Mouse (Mus musculus) hindbrain, embryonic 16.5 days (tissue): ENCODE data around the gene Hk1. TPM values are rescaled to one million over a fixed set of nuclear protein-coding genes. Genes with fewer than 3 reads are reported as not detected.

Source experiments
- ATAC-seq: fragments of 200-750 bp; cut with Nextera tagmentation; 2 replicates; pipeline ENCODE4 v1.8.0; 2017; ENCODE audit warnings: moderate TSS enrichment, moderate library complexity
- H3K27ac ChIP-seq: fragments of 300-500 bp; sonication (generic); 2 replicates; pipeline ENCODE4 v1.5.1; 2014; ENCODE audit warnings: low read depth, mild to moderate bottlenecking, control low read depth, low read length, moderate library complexity
- H3K27me3 ChIP-seq: fragments of 300-500 bp; sonication (generic); replicated peaks from 2 replicates; pipeline ENCODE4 v1.6.1; 2014; ENCODE audit warnings: low read length; ENCODE audit not compliant: control insufficient read depth, insufficient read depth
- H3K36me3 ChIP-seq: fragments of 300-500 bp; sonication (generic); 2 replicates; pipeline ENCODE4 v1.6.1; 2014; ENCODE audit warnings: mild to moderate bottlenecking, low read length, moderate library complexity, mixed read lengths; ENCODE audit not compliant: control insufficient read depth, insufficient read depth
- H3K4me1 ChIP-seq: fragments of 300-500 bp; sonication (generic); 2 replicates; pipeline ENCODE4 v1.6.1; 2014; ENCODE audit warnings: low read depth, low read length; ENCODE audit not compliant: control insufficient read depth, insufficient read depth
- H3K4me2 ChIP-seq: fragments of 300-500 bp; sonication (generic); 2 replicates; pipeline ENCODE4 v1.6.1; 2014; ENCODE audit warnings: mild to moderate bottlenecking, low read length, control low read depth, moderate library complexity
- H3K4me3 ChIP-seq: fragments of 300-500 bp; sonication (generic); 2 replicates; pipeline ENCODE4 v1.5.1; 2014; ENCODE audit warnings: mild to moderate bottlenecking, low read length, control low read depth, moderate library complexity
- H3K9ac ChIP-seq: fragments of 300-500 bp; sonication (generic); 2 replicates; pipeline ENCODE4 v1.6.1; 2014; ENCODE audit warnings: low read depth, mild to moderate bottlenecking, control low read depth, low read length, moderate library complexity
- H3K9me3 ChIP-seq: fragments of 300-500 bp; sonication (generic); 2 replicates; pipeline ENCODE4 v1.6.1; 2014; ENCODE audit warnings: mild to moderate bottlenecking, low read length, moderate library complexity; ENCODE audit not compliant: control insufficient read depth
- WGBS: fragments of 180-500 bp; shearing (Covaris S2); extraction: QIAGEN DNeasy Blood & Tissue Kit; methylation state at CpG from one replicate; pipeline ENCODE4 v1.1.7; 2014; 5-methylcytosine and 5-hydroxymethylcytosine counted together
- polyA plus RNA-seq: library from polyadenylated mRNA; unstranded; fragments of >200 nt; fragmentation: Nextera tagmentation; extraction: Ambion mirVana; gene quantifications from 2 replicates; pipeline ENCODE4 v1.2.1, GENCODE M21; 2015

Gene Hk1
- polyA plus RNA-seq, 1 experiment from 2014 or later, result 164 TPM

DNA sequence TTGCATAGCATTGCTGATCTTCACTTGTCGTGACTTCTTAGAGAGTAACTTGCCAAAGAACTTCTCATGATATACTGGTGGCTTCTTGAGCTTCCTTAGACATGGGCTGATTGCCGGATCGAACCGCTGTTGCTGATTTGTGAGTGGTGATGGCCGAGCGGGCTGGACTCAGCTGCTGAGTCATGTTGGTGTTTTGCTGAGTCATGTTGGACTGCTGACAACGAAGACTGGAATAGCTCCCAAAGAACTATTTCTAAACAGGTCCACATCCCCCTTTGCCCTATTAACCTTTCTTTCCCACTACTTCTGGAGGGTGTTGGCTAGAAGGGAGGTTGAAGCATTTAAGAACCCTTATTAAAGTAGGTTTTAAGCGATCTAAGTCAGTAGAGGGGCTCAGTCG is 135.6 kb downstream of the Hk1 start:
- Histone ChIP-seq H3K4me1 (no peaks in the 10 kb centered on the region; the same call in 1 of the 2 replicates), H3K4me3 (no peak overlapping the region), H3K27me3 (no peaks in the 10 kb centered on the region; the same call in 1 of the 2 replicates), H3K9ac (no peak overlapping the region), H3K9me3 (no peaks in the 10 kb centered on the region), H3K4me2 (no peak overlapping the region), H3K36me3 (no peaks in the 10 kb centered on the region), H3K27ac (no peak overlapping the region)
- WGBS, result 94% methylated on average over 9 of the region's 9 CpGs
- no peak for ATAC-seq

GRCm38 (mm10) chr10:62242896-62243295 is 136.8 kb downstream of the Hk1 start:
- no peaks in the 10 kb centered on the region for H3K9me3 ChIP-seq
- 53% methylated on average over 13 of the region's 13 CpGs for WGBS
- H3K9ac ChIP-seq, result no peak overlapping the region
- H3K27ac ChIP-seq, result no peak overlapping the region
- 0 out of 2 replicates have a peak, but pooled peaks have one; percentile 40 for ATAC-seq
- no peak overlapping the region for H3K4me3 ChIP-seq
- no peaks in the 10 kb centered on the region; the same call in 1 of the 2 replicates for H3K4me1 ChIP-seq
- no peaks in the 10 kb centered on the region; the same call in 1 of the 2 replicates for H3K27me3 ChIP-seq
- H3K4me2 ChIP-seq, result no peak overlapping the region
- H3K36me3 ChIP-seq, result no peaks in the 10 kb centered on the region

GRCm38 (mm10) chr10:62242358-62242757 is 137.3 kb downstream of the Hk1 start:
- WGBS, result 81% methylated on average over 10 of the region's 10 CpGs
- Histone ChIP-seq H3K27me3 (no peaks in the 10 kb centered on the region; the same call in 1 of the 2 replicates), H3K9ac (no peak overlapping the region), H3K36me3 (no peaks in the 10 kb centered on the region), H3K9me3 (no peaks in the 10 kb centered on the region), H3K4me3 (no peak overlapping the region), H3K4me2 (no peak overlapping the region), H3K27ac (no peak overlapping the region), H3K4me1 (no peaks in the 10 kb centered on the region; the same call in 1 of the 2 replicates)
- no peak for ATAC-seq

GRCm38 (mm10) chr10:62239270-62239669 is 140.4 kb downstream of the Hk1 start:
- no peaks in the 10 kb centered on the region for H3K9me3 ChIP-seq
- no peak overlapping the region for H3K4me2 ChIP-seq
- ATAC-seq, result no peak
- no peaks in the 10 kb centered on the region; the same call in 1 of the 2 replicates for H3K27me3 ChIP-seq
- H3K27ac ChIP-seq, result no peak overlapping the region
- H3K4me3 ChIP-seq, result no peak overlapping the region
- no peaks in the 10 kb centered on the region for H3K36me3 ChIP-seq
- WGBS, result 47% methylated on average over 6 of the region's 6 CpGs
- H3K4me1 ChIP-seq, result no peaks in the 10 kb centered on the region
- H3K9ac ChIP-seq, result no peak overlapping the region

DNA sequence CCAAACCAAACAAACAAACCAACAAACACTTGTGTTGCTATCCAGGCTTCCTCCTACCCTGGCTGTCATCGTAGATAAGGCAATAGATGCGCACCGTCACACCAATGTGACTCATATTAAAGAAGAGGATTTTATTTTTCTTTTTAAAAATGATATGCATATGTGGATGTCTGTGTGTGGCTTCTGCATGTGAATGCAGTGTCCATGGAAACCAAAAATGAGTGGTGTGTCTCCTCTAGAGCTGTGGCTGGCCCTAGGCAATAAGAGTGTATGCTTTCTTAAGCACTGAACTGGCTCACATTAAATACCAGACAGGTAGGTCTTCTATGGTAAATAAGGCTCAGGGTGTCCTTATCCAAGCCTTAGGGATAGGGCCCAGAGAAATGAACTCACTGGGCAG is 141.0 kb downstream of the Hk1 start:
- Histone ChIP-seq H3K9me3 (no peaks in the 10 kb centered on the region), H3K9ac (no peak overlapping the region), H3K4me1 (no peaks in the 10 kb centered on the region), H3K4me2 (no peak overlapping the region), H3K4me3 (no peak overlapping the region), H3K36me3 (no peaks in the 10 kb centered on the region), H3K27ac (no peak overlapping the region), H3K27me3 (no peaks in the 10 kb centered on the region; the same call in 1 of the 2 replicates)
- 95% methylated on average over 3 of the region's 3 CpGs for WGBS
- ATAC-seq, result no peak

DNA sequence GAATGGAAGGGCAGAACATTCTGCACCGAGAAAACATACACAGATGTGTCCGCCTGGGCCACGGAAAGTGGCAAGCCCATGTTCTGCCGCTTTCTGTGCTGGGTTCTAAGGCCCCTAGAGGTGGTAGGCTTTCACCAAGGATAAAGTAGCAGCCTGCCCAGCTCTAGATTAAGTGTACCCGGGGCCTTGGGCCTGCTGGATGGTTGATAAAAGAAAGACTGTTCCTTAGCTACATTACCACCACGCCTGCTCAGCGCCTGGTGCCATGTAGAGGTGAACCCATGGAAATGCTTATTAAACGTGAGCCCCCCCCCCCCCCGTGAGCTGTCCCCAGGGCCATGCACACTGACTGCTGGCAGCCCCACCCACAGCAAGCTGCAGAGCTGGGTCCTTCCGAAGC is 142.5 kb downstream of the Hk1 start:
- H3K4me3 ChIP-seq, result no peak overlapping the region
- H3K27me3 ChIP-seq, result no peaks in the 10 kb centered on the region; the same call in 1 of the 2 replicates
- no peaks in the 10 kb centered on the region for H3K9me3 ChIP-seq
- H3K36me3 ChIP-seq, result no peaks in the 10 kb centered on the region
- H3K9ac ChIP-seq, result no peak overlapping the region
- 90% methylated on average over 8 of the region's 10 CpGs for WGBS
- H3K27ac ChIP-seq, result no peak overlapping the region
- H3K4me2 ChIP-seq, result no peak overlapping the region
- H3K4me1 ChIP-seq, result no peaks in the 10 kb centered on the region
- ATAC-seq, result no peak

- Histone ChIP-seq H3K27ac (no peak overlapping the region), H3K4me3 (no peak overlapping the region), H3K27me3 (no peaks in the 10 kb centered on the region; the same call in 1 of the 2 replicates), H3K4me1 (peaks cover 3% of the 10 kb centered on the region; the same call in 1 of the 2 replicates), H3K9me3 (no peaks in the 10 kb centered on the region), H3K4me2 (no peak overlapping the region), H3K36me3 (no peaks in the 10 kb centered on the region), H3K9ac (no peak overlapping the region)
- no peak for ATAC-seq
- WGBS, result 83% methylated on average over 6 of the region's 6 CpGs
Observed at GRCm38 (mm10) chr10:62236165-62236564, 143.5 kb downstream of the Hk1 start.

DNA sequence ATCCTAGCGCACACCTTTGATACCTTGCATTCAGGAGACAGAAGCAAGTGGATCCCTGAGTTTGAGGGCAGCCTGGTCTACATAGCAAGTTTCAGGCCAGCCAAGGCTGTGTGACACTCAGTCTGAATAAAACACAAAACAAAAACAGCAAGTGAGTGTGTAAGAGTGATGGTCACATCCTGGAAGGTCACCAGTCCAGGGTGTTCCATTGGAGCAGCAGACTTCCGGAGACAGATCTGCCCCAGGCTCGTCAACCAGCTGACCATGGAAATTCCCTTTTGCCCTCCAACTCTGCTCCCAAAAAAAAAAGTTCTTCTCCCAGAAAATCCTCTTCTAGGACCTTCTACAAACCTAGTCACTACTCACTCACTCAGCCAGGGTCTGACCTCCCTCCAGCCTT is 147.9 kb downstream of the Hk1 start:
- H3K9me3 ChIP-seq, result no peaks in the 10 kb centered on the region
- H3K27ac ChIP-seq, result no peak overlapping the region
- no peaks in the 10 kb centered on the region for H3K27me3 ChIP-seq
- no peak for ATAC-seq
- 78% methylated on average over 3 of the region's 3 CpGs for WGBS
- H3K4me3 ChIP-seq, result no peak overlapping the region
- H3K36me3 ChIP-seq, result no peaks in the 10 kb centered on the region
- peaks cover 10% of the 10 kb centered on the region for H3K4me1 ChIP-seq
- no peak overlapping the region for H3K4me2 ChIP-seq
- no peak overlapping the region for H3K9ac ChIP-seq

GRCm38 (mm10) chr10:62231395-62231732 is 148.3 kb downstream of the Hk1 start:
- Histone ChIP-seq H3K4me1 (peaks cover 10% of the 10 kb centered on the region), H3K36me3 (no peaks in the 10 kb centered on the region), H3K4me2 (peak overlapping the region; percentile 99), H3K4me3 (peak overlapping the region; percentile 67), H3K27me3 (no peaks in the 10 kb centered on the region), H3K27ac (no peak overlapping the region), H3K9ac (peak overlapping the region; percentile 65), H3K9me3 (no peaks in the 10 kb centered on the region)
- WGBS, result 2% methylated on average over 13 of the region's 13 CpGs
- no peak for ATAC-seq
